Mouse (Mus musculus) heart, adult 2 months (tissue): ENCODE data around the gene Tcf7l2. TPM values are rescaled to one million over a fixed set of nuclear protein-coding genes. Genes with fewer than 3 reads are reported as not detected.

Source experiments
- DNase-seq, 2 experiments: peaks; one replicate each; pipeline ENCODE4 v3.0.0; 2021
- H3K27ac ChIP-seq: fragments of 200-600 bp; 2 replicates; pipeline ENCODE4 v1.8.1; 2022
- H3K27me3 ChIP-seq: fragments of 200-500 bp; 2 replicates; pipeline ENCODE4 v1.6.1; 2012; ENCODE audit warnings: mild to moderate bottlenecking, low read length, inconsistent platforms, mixed read lengths; ENCODE audit not compliant: control insufficient read depth, insufficient read depth
- H3K36me3 ChIP-seq: fragments of 200-500 bp; 2 replicates; pipeline ENCODE4 v1.6.1; 2012; ENCODE audit warnings: low read length, inconsistent platforms; ENCODE audit not compliant: control insufficient read depth, insufficient read depth
- H3K4me1 ChIP-seq: fragments of 200-500 bp; 2 replicates; pipeline ENCODE4 v1.6.1; 2011; ENCODE audit warnings: low read length; ENCODE audit not compliant: control insufficient read depth, insufficient read depth
- H3K4me3 ChIP-seq: fragments of 200-600 bp; 2 replicates; pipeline ENCODE4 v1.8.1; 2022
- H3K79me2 ChIP-seq: fragments of 200-500 bp; replicated peaks from 2 replicates; pipeline ENCODE4 v1.6.1; 2012; ENCODE audit warnings: mild to moderate bottlenecking, inconsistent platforms, low read length, moderate library complexity, mixed read lengths; ENCODE audit not compliant: control insufficient read depth, insufficient read depth
- H3K9ac ChIP-seq: fragments of 200-500 bp; 2 replicates; pipeline ENCODE4 v1.6.1; 2012; ENCODE audit warnings: low read depth, mild to moderate bottlenecking, control low read depth, inconsistent platforms, low read length, mixed read lengths
- CTCF ChIP-seq: fragments of 200-600 bp; IDR thresholded peaks from 2 replicates; pipeline ENCODE4 v1.8.1; 2022; ENCODE audit warnings: antibody characterized with exemption, mild to moderate bottlenecking, moderate library complexity
- EP300 ChIP-seq: fragments of 200-500 bp; IDR thresholded peaks from 2 replicates; pipeline ENCODE4 v1.6.1; 2011; ENCODE audit warnings: low read depth, low read length, control low read depth; ENCODE audit not compliant: insufficient read depth
- POLR2A ChIP-seq: fragments of 200-500 bp; IDR thresholded peaks from 2 replicates; pipeline ENCODE4 v1.6.1; 2011; ENCODE audit warnings: mild to moderate bottlenecking, low read depth, low read length, control low read depth; ENCODE audit not compliant: insufficient read depth
- WGBS: fragments of 180-500 bp; shearing (Covaris S2); methylation state at CpG from one replicate; pipeline ENCODE4 v1.1.7; 2018; 5-methylcytosine and 5-hydroxymethylcytosine counted together
- intact Hi-C: fragments of 180-260 bp; cut with DNase I; formaldehyde crosslinking; loops from one replicate; pipeline ENCODE4 v1.15.1; 2025
- polyA plus RNA-seq: library from polyadenylated mRNA; depleted of rRNA; stranded (reverse); fragments of >200 nt; gene quantifications from 2 replicates; pipeline ENCODE4 v1.2.3, GENCODE M21; 2012
- total RNA-seq, 2 experiments: library from RNA; stranded (reverse); gene quantifications; 2 replicates each; pipeline ENCODE4 v1.2.3; 2021

The Tcf7l2 gene
- total and polyA plus RNA-seq, 3 experiments: 11.1 to 14.4 (median 13.9) TPM

DNA sequence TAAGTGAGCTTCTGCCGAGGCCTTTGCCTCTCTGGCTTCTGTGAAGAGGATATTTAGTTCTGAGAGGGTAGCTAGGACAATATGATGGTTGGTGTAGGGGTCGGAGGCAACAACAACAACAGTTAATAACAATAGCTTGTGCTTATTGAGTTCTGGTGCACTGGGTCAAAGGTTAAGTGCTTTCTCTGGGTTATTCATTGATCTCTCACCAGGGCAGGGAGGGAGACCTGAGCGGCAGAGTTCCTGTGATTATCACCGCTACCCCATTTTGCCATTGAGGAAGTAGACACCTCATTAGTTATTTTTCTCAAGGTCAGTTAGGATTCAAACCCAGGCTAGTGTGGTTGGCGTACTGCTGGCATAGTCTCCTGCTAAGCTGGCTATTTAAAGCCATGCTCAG lies 19.5 kb downstream of the Tcf7l2 start:
- Histone ChIP-seq H3K27me3 (no peaks in the 10 kb centered on the region), H3K9ac (no peak overlapping the region), H3K4me3 (no peak overlapping the region), H3K4me1 (peaks cover 9% of the 10 kb centered on the region), H3K27ac (no peak overlapping the region), H3K79me2 (peaks cover 7% of the 10 kb centered on the region), H3K36me3 (peaks cover 2% of the 10 kb centered on the region; the same call in 1 of the 2 replicates)
- intact Hi-C loops: no loop called here
- DNase-seq: no peak
- TF ChIP-seq POLR2A: no peak
- no peak for TF ChIP-seq CTCF
- no peak for TF ChIP-seq EP300
- 75% methylated on average over 5 of the region's 5 CpGs for WGBS

- 86% methylated on average over 3 of the region's 3 CpGs for WGBS
- peaks cover 7% of the 10 kb centered on the region for H3K79me2 ChIP-seq
- no peak overlapping the region for H3K4me3 ChIP-seq
- intact Hi-C loops: no loop called here
- H3K4me1 ChIP-seq: peaks cover 7% of the 10 kb centered on the region
- TF ChIP-seq CTCF: no peak
- no peak for TF ChIP-seq EP300
- no peak for TF ChIP-seq POLR2A
- H3K27me3 ChIP-seq: no peaks in the 10 kb centered on the region
- H3K27ac ChIP-seq: no peak overlapping the region
- H3K9ac ChIP-seq: no peak overlapping the region
- no peak for DNase-seq
- peaks cover 2% of the 10 kb centered on the region for H3K36me3 ChIP-seq
Measured at GRCm38 (mm10) chr19:55762187-55762586, 20.6 kb downstream of the Tcf7l2 start.

- Histone ChIP-seq H3K27ac (no peak overlapping the region), H3K79me2 (peaks cover 8% of the 10 kb centered on the region; the same call in 1 of the 2 replicates), H3K4me1 (peaks cover 8% of the 10 kb centered on the region), H3K4me3 (no peak overlapping the region), H3K9ac (no peak overlapping the region), H3K27me3 (no peaks in the 10 kb centered on the region), H3K36me3 (no peaks in the 10 kb centered on the region; the same call in 1 of the 2 replicates)
- no peak for TF ChIP-seq EP300
- intact Hi-C loops: no loop called here
- DNase-seq: no peak
- 94% methylated on average over 11 of the region's 11 CpGs for WGBS
Measured at GRCm38 (mm10) chr19:55765814-55766213, 24.2 kb downstream of the Tcf7l2 start.

- Histone ChIP-seq H3K4me1 (peaks cover 6% of the 10 kb centered on the region), H3K9ac (no peak overlapping the region), H3K36me3 (no peaks in the 10 kb centered on the region; the same call in 1 of the 2 replicates), H3K4me3 (no peak overlapping the region), H3K27ac (no peak overlapping the region), H3K27me3 (no peaks in the 10 kb centered on the region), H3K79me2 (peaks cover 5% of the 10 kb centered on the region; the same call in 1 of the 2 replicates)
- intact Hi-C loops: no loop called here
- DNase-seq: no peak
- 76% methylated on average over 6 of the region's 6 CpGs for WGBS
- TF ChIP-seq CTCF: no peak
- TF ChIP-seq EP300: no peak
- TF ChIP-seq POLR2A: no peak
Measured at GRCm38 (mm10) chr19:55767104-55767503, 25.5 kb downstream of the Tcf7l2 start.

GRCm38 (mm10) chr19:55767579-55767978 lies 26.0 kb downstream of the Tcf7l2 start:
- Histone ChIP-seq H3K9ac (no peak overlapping the region), H3K27ac (no peak overlapping the region), H3K27me3 (no peaks in the 10 kb centered on the region), H3K36me3 (no peaks in the 10 kb centered on the region; the same call in 1 of the 2 replicates), H3K4me1 (peaks cover 6% of the 10 kb centered on the region), H3K4me3 (no peak overlapping the region), H3K79me2 (peaks cover 5% of the 10 kb centered on the region; the same call in 1 of the 2 replicates)
- intact Hi-C loops: no loop called here
- WGBS: 31% methylated on average over 2 of the region's 2 CpGs
- no peak for TF ChIP-seq EP300
- TF ChIP-seq POLR2A: no peak
- no peak for TF ChIP-seq CTCF
- no peak for DNase-seq

GRCm38 (mm10) chr19:55768246-55768645 lies 26.6 kb downstream of the Tcf7l2 start:
- no peak overlapping the region for H3K27ac ChIP-seq

More at GRCm38 (mm10) chr19:55768246-55768645, 26.6 kb downstream of the Tcf7l2 start:
- TF ChIP-seq EP300 (no peak), CTCF (no peak)
- no peak overlapping the region for H3K4me3 ChIP-seq
- H3K36me3 ChIP-seq: no peaks in the 10 kb centered on the region; the same call in 1 of the 2 replicates
- peaks cover 6% of the 10 kb centered on the region for H3K4me1 ChIP-seq
- peaks cover 5% of the 10 kb centered on the region; the same call in 1 of the 2 replicates for H3K79me2 ChIP-seq
- intact Hi-C loops: no loop called here
- no peaks in the 10 kb centered on the region for H3K27me3 ChIP-seq
- DNase-seq: no peak
- 64% methylated on average over 10 of the region's 11 CpGs for WGBS
- H3K9ac ChIP-seq: no peak overlapping the region
